ENCODE assay signal across 8 mouse cellular contexts in the genomic region with DNA sequence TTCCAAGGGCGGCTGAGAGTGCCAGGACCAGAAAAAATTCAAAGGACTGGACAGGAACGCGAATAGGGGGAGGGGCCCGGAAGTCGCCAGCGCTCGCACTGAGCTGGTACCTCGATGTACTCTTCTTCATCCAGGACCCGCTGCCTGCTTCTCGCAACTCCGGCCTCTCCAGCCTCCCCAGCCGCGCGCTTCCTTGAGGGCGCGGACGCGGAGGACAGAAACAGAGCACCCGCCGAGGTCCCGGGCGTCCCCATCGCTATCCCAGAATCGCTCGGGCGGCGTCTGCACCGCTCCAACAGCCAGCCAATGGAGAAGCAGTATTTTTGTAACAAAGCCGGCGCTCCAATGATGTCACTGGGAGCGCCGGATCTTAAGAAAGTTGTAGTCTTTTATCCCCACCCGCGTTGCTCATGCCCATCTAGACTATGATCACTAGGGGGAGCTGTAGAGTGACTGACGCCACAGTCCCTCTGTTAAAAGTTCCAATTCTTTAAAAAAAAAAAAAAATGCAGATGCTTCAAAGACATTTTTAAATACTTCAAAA. TPM values are rescaled to one million over a fixed set of nuclear protein-coding genes. Genes with fewer than 3 reads are reported as not detected.
DNase-seq lines count a peak whose midpoint lies in the region; ATAC-seq and TF ChIP-seq lines count a peak whose summit lies in the region.

Gene Ess2 (minus strand): TSS at position 297 of the 544 bp plus-strand sequence.

- POLR2A ChIA-PET in Patski (lab: Charles Lee) = interaction anchor here (1.6 kb wide), 1 partner anchor 10 kb away, joined by 7 read pairs; no protein-coding TSS in a partner anchor

- H3K9ac ChIP-seq in hindbrain, embryonic 13.5 days = peak within 1 kb of the TSS; percentile 84

- no peak for TF ChIP-seq CTCF in Patski (IDR thresholded peaks at IDR 0.05)

- ATAC-seq in Patski = peak; percentile 86
- peak; percentile 93 for ATAC-seq in hindbrain, embryonic 13.5 days (ENCODE audit: low FRiP score)

- no peaks in the 10 kb centered on the region for H3K9me3 ChIP-seq in hindbrain, embryonic 13.5 days

- peaks cover 25% of the 10 kb centered on the region for H3K4me1 ChIP-seq in hindbrain, embryonic 13.5 days (replicated peaks)

- in situ Hi-C loops in Patski (cut with MboI; ENCODE audit: low pct_unique_long_range_greater_than_20kb) = loop anchor here (5.0 kb wide), 2 partner anchors 76 to 126 kb away; no protein-coding TSS in a partner anchor

- under 1% methylated on average over 35 of the region's 35 CpGs for WGBS in hindbrain, embryonic 13.5 days

- H3K27ac ChIP-seq in hindbrain, embryonic 13.5 days = peak within 1 kb of the TSS; percentile 83

- peak within 1 kb of the TSS; percentile 94 for H3K4me2 ChIP-seq in hindbrain, embryonic 13.5 days

- CTCF ChIA-PET in Patski (lab: Charles Lee) = interaction anchor here (2.8 kb wide), 1 partner anchor 10 kb away, joined by 10 read pairs; no protein-coding TSS in a partner anchor

- peaks cover 34% of the 10 kb centered on the region for H3K36me3 ChIP-seq in hindbrain, embryonic 13.5 days

- peaks cover 41% of the 10 kb centered on the region for H3K27me3 ChIP-seq in Patski
- peaks cover 45% of the 10 kb centered on the region for H3K27me3 ChIP-seq in hindbrain, embryonic 13.5 days

- DNase-seq in Patski (ENCODE audit: low read depth, low spot score) = peak; percentile 71
- peak; percentile 89 to 93 for DNase-seq in cerebellum, postnatal 14 days
- peak; percentile 88 to 91 for DNase-seq in frontal cortex, postnatal 14 days (ENCODE audit: low spot score in 2 of 2)
- peak; percentile 75 to 83 for DNase-seq in layer of hippocampus, postnatal 25 days (ENCODE audit: extremely low spot score in 1 of 2, low spot score in 1 of 2)
- peak; percentile 95 for DNase-seq in lung, postnatal 25 days (ENCODE audit: low spot score)
- DNase-seq in retina, embryonic 14.5 days (ENCODE audit: low spot score) = peak; percentile 99
- DNase-seq in thymus, postnatal 4 days = peak; percentile 88

- H3K4me3 ChIP-seq in hindbrain, embryonic 13.5 days = peak within 1 kb of the TSS; percentile 74

RNA-seq across cellular contexts. Expression of gene Ess2, which starts in this region (rescaled TPM):
- polyA plus RNA-seq in Patski (2021) = 25.7 TPM
- 47.8 and 53.9 TPM in 2 replicates for polyA plus RNA-seq in hindbrain, embryonic 13.5 days (2015; fragmentation: Nextera tagmentation; extraction: Ambion mirVana)
- total RNA-seq in layer of hippocampus, postnatal 25 days (2021) = 10 to 100 TPM; 26.3 to 32.1 TPM

Comparison
In these comparisons a context has a peak if more than half of its experiments do, and no peak if none do; other contexts are left out.
1. Peak in every context shown above with its lines: DNase-seq, ATAC-seq, H3K4me3 ChIP-seq and H3K27ac ChIP-seq.